Mouse (Mus musculus): ENCODE measurements at regions not wholly inside any gene's neighbourhood (a gene's known extent, or its start where the extent isn't known, plus 50 kb on each side); places are given as distances from the start of the nearest gene placed in this dataset.

DNA sequence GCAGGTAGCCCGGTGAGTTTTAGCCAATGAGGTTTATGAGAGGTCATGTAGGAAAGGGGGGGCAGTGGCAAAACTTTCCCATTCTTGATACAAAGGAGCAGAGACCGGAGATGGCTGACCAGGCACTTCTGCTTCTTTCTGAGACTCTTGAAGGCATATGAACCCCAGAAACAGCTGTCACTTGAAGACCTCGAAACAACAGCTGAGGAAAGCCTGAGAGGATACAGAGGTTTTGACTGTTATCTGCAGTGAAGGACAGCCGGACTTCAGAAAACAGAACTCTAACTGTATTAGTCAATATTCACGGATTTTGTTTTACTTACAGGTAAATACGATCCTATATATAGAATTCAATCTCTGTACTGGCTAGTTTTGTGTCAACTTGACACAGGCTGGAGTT, 50.0 kb upstream of the Tiparp start:
- no peak for ATAC-seq (ENCODE audit: insufficient number of reproducible peaks, insufficient read depth, low FRiP score, low read depth)
- WGBS = 80% methylated on average over 6 of the region's 6 CpGs

DNA sequence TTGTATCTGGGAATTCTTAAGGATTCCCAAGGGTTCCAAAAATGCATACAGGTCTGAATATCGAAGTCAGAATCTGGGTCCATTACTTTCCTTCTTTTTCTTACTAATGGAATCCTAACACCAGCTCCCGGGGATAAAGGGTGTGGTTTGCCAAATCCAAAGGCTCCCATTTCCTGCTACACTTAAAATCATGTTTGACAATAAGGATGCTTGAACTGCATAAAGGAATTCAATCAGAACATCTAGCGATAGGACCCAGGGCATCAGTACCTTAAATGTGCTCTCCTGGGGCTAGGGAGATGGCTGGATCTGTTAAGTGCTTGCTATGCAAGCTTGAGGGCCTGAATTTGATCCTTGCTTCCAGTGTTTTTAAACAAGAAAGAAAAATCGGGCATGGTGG, 51.1 kb upstream of the Tiparp start:
- Histone ChIP-seq H3K27me3 (ENCODE audit: control insufficient read depth, insufficient read depth, low read length) (no peaks in the 10 kb centered on the region), H3K4me1 (ENCODE audit: control insufficient read depth in 2 of 2, insufficient read depth in 2 of 2, low read length in 2 of 2) (peaks cover 4 to 14% of the 10 kb centered on the region in 2 experiments; a peak in 3 of 4 replicates), H3K27ac (replicated peaks in 1 of 2; ENCODE audit: control insufficient read depth in 1 of 2, insufficient read depth in 1 of 2, low read depth in 2 of 2, low read length in 2 of 2) (no peak overlapping the region), H3K4me2 (ENCODE audit: low read length) (no peak overlapping the region), H3K4me3 (ENCODE audit: control insufficient read depth in 1 of 2, insufficient read depth in 1 of 2, low read depth in 1 of 2, low read length in 2 of 2) (no peak overlapping the region), H3K9me3 (ENCODE audit: control insufficient read depth, low read length) (no peaks in the 10 kb centered on the region), H3K36me3 (ENCODE audit: control insufficient read depth, insufficient read depth, low read length) (no peaks in the 10 kb centered on the region), H3K9ac (ENCODE audit: low read length) (no peak overlapping the region)
- no peak for ATAC-seq (ENCODE audit: insufficient number of reproducible peaks, insufficient read depth, low FRiP score, low read depth)
- WGBS = 67% methylated on average over 4 of the region's 4 CpGs

More for the DNA sequence above, 50.0 kb upstream of the Tiparp start:
- Histone ChIP-seq H3K4me2 (ENCODE audit: low read length) (no peak overlapping the region), H3K27ac (replicated peaks in 1 of 2; ENCODE audit: control insufficient read depth in 1 of 2, insufficient read depth in 1 of 2, low read depth in 2 of 2, low read length in 2 of 2) (no peak overlapping the region), H3K27me3 (ENCODE audit: control insufficient read depth, insufficient read depth, low read length) (no peaks in the 10 kb centered on the region), H3K9ac (ENCODE audit: low read length) (no peak overlapping the region), H3K4me1 (ENCODE audit: control insufficient read depth in 2 of 2, insufficient read depth in 2 of 2, low read length in 2 of 2) (peaks cover 12 to 23% of the 10 kb centered on the region in 2 experiments), H3K9me3 (ENCODE audit: control insufficient read depth, low read length) (no peaks in the 10 kb centered on the region), H3K4me3 (ENCODE audit: control insufficient read depth in 1 of 2, insufficient read depth in 1 of 2, low read depth in 1 of 2, low read length in 2 of 2) (no peak overlapping the region), H3K36me3 (ENCODE audit: control insufficient read depth, insufficient read depth, low read length) (no peaks in the 10 kb centered on the region)

GRCm38 (mm10) chr3:65476091-65476953, 51.9 kb upstream of the Tiparp start:
- no peaks in the 10 kb centered on the region for H3K9me3 ChIP-seq (ENCODE audit: control insufficient read depth, low read length)
- H3K36me3 ChIP-seq (ENCODE audit: control insufficient read depth, insufficient read depth, low read length) = no peaks in the 10 kb centered on the region
- H3K4me2 ChIP-seq (ENCODE audit: low read length) = no peak overlapping the region
- no peak overlapping the region for H3K4me3 ChIP-seq (ENCODE audit: control insufficient read depth in 1 of 2, insufficient read depth in 1 of 2, low read depth in 1 of 2, low read length in 2 of 2)
- ATAC-seq (ENCODE audit: insufficient number of reproducible peaks, insufficient read depth, low FRiP score, low read depth) = no peak
- H3K4me1 ChIP-seq (ENCODE audit: control insufficient read depth in 2 of 2, insufficient read depth in 2 of 2, low read length in 2 of 2) = peaks cover 4 to 14% of the 10 kb centered on the region in 2 experiments; a peak in 3 of 4 replicates
- H3K9ac ChIP-seq (ENCODE audit: low read length) = no peak overlapping the region
- no peak overlapping the region for H3K27ac ChIP-seq (replicated peaks in 1 of 2; ENCODE audit: control insufficient read depth in 1 of 2, insufficient read depth in 1 of 2, low read depth in 2 of 2, low read length in 2 of 2)
- no peaks in the 10 kb centered on the region for H3K27me3 ChIP-seq (ENCODE audit: control insufficient read depth, insufficient read depth, low read length)
- WGBS = 86% methylated on average over 19 of the region's 19 CpGs

- no peaks in the 10 kb centered on the region for H3K9me3 ChIP-seq (ENCODE audit: control insufficient read depth, low read length)
- no peaks in the 10 kb centered on the region for H3K36me3 ChIP-seq (ENCODE audit: control insufficient read depth, insufficient read depth, low read length)
- H3K27ac ChIP-seq (replicated peaks in 1 of 2; ENCODE audit: control insufficient read depth in 1 of 2, insufficient read depth in 1 of 2, low read depth in 2 of 2, low read length in 2 of 2) = no peak overlapping the region
- WGBS = 22% methylated on average over 7 of the region's 7 CpGs
- peaks cover 4 to 14% of the 10 kb centered on the region in 2 experiments; a peak in 3 of 4 replicates for H3K4me1 ChIP-seq (ENCODE audit: control insufficient read depth in 2 of 2, insufficient read depth in 2 of 2, low read length in 2 of 2)
- no peak overlapping the region for H3K4me2 ChIP-seq (ENCODE audit: low read length)
- peak; percentile 17; the same call in 1 of the 2 replicates for ATAC-seq (ENCODE audit: insufficient number of reproducible peaks, insufficient read depth, low FRiP score, low read depth)
- H3K27me3 ChIP-seq (ENCODE audit: control insufficient read depth, insufficient read depth, low read length) = no peaks in the 10 kb centered on the region
- no peak overlapping the region for H3K4me3 ChIP-seq (ENCODE audit: control insufficient read depth in 1 of 2, insufficient read depth in 1 of 2, low read depth in 1 of 2, low read length in 2 of 2)
- no peak overlapping the region for H3K9ac ChIP-seq (ENCODE audit: low read length)
Measured at GRCm38 (mm10) chr3:65474585-65474984, 53.6 kb upstream of the Tiparp start.

- Histone ChIP-seq H3K36me3 (ENCODE audit: control insufficient read depth, insufficient read depth, low read length) (no peaks in the 10 kb centered on the region), H3K9ac (ENCODE audit: low read length) (no peak overlapping the region), H3K27me3 (ENCODE audit: control insufficient read depth, insufficient read depth, low read length) (no peaks in the 10 kb centered on the region), H3K4me1 (ENCODE audit: control insufficient read depth in 2 of 2, insufficient read depth in 2 of 2, low read length in 2 of 2) (peaks cover 4 to 14% of the 10 kb centered on the region in 2 experiments; a peak in 3 of 4 replicates), H3K4me3 (ENCODE audit: control insufficient read depth in 1 of 2, insufficient read depth in 1 of 2, low read depth in 1 of 2, low read length in 2 of 2) (no peak overlapping the region), H3K9me3 (ENCODE audit: control insufficient read depth, low read length) (no peaks in the 10 kb centered on the region), H3K4me2 (ENCODE audit: low read length) (no peak overlapping the region), H3K27ac (replicated peaks in 1 of 2; ENCODE audit: control insufficient read depth in 1 of 2, insufficient read depth in 1 of 2, low read depth in 2 of 2, low read length in 2 of 2) (no peak overlapping the region)
- ATAC-seq (ENCODE audit: insufficient number of reproducible peaks, insufficient read depth, low FRiP score, low read depth) = no peak
- WGBS = 84% methylated on average over 7 of the region's 7 CpGs
Measured at GRCm38 (mm10) chr3:65471796-65472195, 56.4 kb upstream of the Tiparp start.

DNA sequence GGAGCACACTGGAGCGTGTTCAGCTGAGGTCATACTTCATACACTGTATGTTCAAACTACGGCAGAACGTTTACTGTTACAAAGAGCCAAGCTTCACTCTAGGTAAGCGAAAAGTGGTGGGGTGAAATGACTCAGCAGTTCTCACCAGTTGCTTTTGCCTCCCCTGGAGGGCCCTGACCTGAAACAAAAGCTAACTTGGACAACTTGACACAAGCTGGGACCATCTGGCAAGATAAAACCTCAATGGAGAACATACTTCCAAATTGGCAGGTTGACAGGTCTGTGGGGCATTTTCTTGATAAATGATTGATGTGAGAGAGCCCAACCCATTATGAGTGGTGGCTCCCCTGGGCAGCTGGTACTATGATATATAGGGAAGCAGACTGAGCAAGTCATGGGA, 59.0 kb upstream of the Tiparp start:
- Histone ChIP-seq H3K36me3 (ENCODE audit: control insufficient read depth, insufficient read depth, low read length) (no peaks in the 10 kb centered on the region), H3K4me3 (ENCODE audit: control insufficient read depth in 1 of 2, insufficient read depth in 1 of 2, low read depth in 1 of 2, low read length in 2 of 2) (no peak overlapping the region), H3K9ac (ENCODE audit: low read length) (no peak overlapping the region), H3K27ac (replicated peaks in 1 of 2; ENCODE audit: control insufficient read depth in 1 of 2, insufficient read depth in 1 of 2, low read depth in 2 of 2, low read length in 2 of 2) (no peak overlapping the region), H3K27me3 (ENCODE audit: control insufficient read depth, insufficient read depth, low read length) (no peaks in the 10 kb centered on the region), H3K4me2 (ENCODE audit: low read length) (no peak overlapping the region), H3K9me3 (ENCODE audit: control insufficient read depth, low read length) (no peaks in the 10 kb centered on the region), H3K4me1 (ENCODE audit: control insufficient read depth in 2 of 2, insufficient read depth in 2 of 2, low read length in 2 of 2) (no peaks in the 10 kb centered on the region)
- ATAC-seq (ENCODE audit: insufficient number of reproducible peaks, insufficient read depth, low FRiP score, low read depth) = no peak
- WGBS = 73% methylated on average over 4 of the region's 4 CpGs

DNA sequence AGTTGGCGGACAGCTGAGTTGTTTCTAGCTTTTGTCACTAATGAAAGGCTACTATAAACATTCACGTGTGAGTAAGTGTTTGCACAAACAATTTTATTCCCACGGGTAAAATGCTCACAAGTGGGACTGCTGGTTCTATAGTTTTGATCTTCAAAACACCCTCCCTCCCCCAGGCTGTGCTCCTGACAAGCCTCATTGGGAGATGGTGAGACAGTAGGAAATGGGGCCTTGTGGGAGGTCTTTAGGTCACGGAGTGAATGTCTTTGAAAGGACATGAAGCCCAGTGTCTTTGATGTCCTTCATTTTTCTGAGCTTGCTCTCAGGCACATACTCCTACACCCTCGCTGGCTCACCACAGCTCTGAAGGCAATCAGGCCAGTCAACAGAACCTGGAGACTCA, 63.4 kb upstream of the Tiparp start:
- ATAC-seq (ENCODE audit: insufficient number of reproducible peaks, insufficient read depth, low FRiP score, low read depth) = no peak
- Histone ChIP-seq H3K4me2 (ENCODE audit: low read length) (no peak overlapping the region), H3K27ac (replicated peaks in 1 of 2; ENCODE audit: control insufficient read depth in 1 of 2, insufficient read depth in 1 of 2, low read depth in 2 of 2, low read length in 2 of 2) (no peak overlapping the region), H3K4me1 (ENCODE audit: control insufficient read depth in 2 of 2, insufficient read depth in 2 of 2, low read length in 2 of 2) (peaks cover 0 to 3% of the 10 kb centered on the region in 2 experiments; a peak in 1 of 4 replicates), H3K9ac (ENCODE audit: low read length) (no peak overlapping the region), H3K4me3 (ENCODE audit: control insufficient read depth in 1 of 2, insufficient read depth in 1 of 2, low read depth in 1 of 2, low read length in 2 of 2) (no peak overlapping the region), H3K27me3 (ENCODE audit: control insufficient read depth, insufficient read depth, low read length) (no peaks in the 10 kb centered on the region), H3K36me3 (ENCODE audit: control insufficient read depth, insufficient read depth, low read length) (no peaks in the 10 kb centered on the region), H3K9me3 (ENCODE audit: control insufficient read depth, low read length) (no peaks in the 10 kb centered on the region)
- 51% methylated on average over 5 of the region's 5 CpGs for WGBS
